ENCODE assay signal across 8 mouse cellular contexts in the genomic region with DNA sequence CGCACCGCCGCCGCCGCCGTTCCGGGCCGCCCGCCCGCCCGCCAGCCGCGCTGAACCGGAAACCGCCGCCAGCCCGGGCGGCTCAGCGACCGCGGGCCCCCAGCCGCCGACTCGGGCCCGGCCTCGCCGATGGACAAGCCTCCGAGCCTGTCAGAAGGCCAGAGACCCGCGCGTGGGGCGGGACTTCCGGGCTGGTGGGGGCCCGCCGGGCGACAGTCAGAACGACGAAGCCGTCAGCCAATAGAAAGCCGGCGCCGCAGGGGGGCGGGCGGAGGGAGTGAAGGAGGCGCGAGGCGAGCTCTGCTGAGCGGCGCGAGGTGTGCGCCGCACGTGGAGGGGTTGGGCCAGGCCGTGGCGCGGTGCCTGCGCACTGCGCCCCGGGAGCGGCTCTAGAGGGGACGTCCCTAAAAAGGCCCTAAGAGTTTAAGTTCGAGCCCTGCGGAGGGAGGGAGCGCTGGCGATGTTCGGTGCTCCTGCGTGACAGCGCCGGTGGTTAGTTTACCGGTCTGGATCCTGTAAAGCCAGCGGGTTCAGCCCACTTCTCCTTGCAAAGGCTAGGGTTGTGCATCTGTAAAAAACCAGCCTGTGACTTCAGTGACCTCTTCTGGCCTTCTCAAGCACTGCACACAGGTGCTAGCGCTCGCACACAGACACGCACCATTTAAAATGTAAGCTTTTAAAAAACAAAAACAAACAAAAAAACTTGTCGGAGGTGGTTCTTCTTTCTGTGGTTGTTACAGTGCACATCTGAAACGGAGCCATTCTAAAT. TPM values are rescaled to one million over a fixed set of nuclear protein-coding genes. Genes with fewer than 3 reads are reported as not detected.
DNase-seq lines count a peak whose midpoint lies in the region; ATAC-seq and TF ChIP-seq lines count a peak whose summit lies in the region.

A gene (minus strand): TSS at position 53 of the 769 bp plus-strand sequence.

- peaks cover 14% of the 10 kb centered on the region for H3K9me3 ChIP-seq in megakaryocyte, embryonic 14.5 days

- peaks cover 6% of the 10 kb centered on the region for H3K36me3 ChIP-seq in megakaryocyte, embryonic 14.5 days (replicated peaks; ENCODE audit: low read length)

- H3K4me3 ChIP-seq in cortical plate, adult 2 months (ENCODE audit: insufficient read depth, low read length) = peak within 1 kb of the TSS; percentile 47
- peak within 1 kb of the TSS; percentile 97 for H3K4me3 ChIP-seq in megakaryocyte, embryonic 14.5 days (replicated peaks)

- H3K4me1 ChIP-seq in cortical plate, adult 2 months (ENCODE audit: control insufficient read depth, insufficient read depth, low read length) = peaks cover 4% of the 10 kb centered on the region; the same call in 1 of the 2 replicates
- peaks cover 55% of the 10 kb centered on the region for H3K4me1 ChIP-seq in megakaryocyte, embryonic 14.5 days

- peak; percentile 43; the same call in 1 of the 2 replicates for TF ChIP-seq CTCF in cortical plate, adult 2 months (IDR thresholded peaks at IDR 0.05; ENCODE audit: extremely low read depth, insufficient read depth, low read length)

- ATAC-seq in activated CD4-positive, CD25-positive, alpha-beta regulatory T cell, adult 4 months = peak; percentile 97

- peak; percentile 97 for DNase-seq in gastrocnemius, adult 8-10 months (ENCODE audit: low spot score in 2 of 2)
- DNase-seq in hindlimb bud, embryonic 11.5 days (ENCODE audit: extremely low spot score, low read depth, low spot score) = peak; percentile 64
- peak; percentile 98 to 99 for DNase-seq in left cerebral cortex, adult 8-10 months (ENCODE audit: low spot score in 2 of 2)
- peak; percentile 99 for DNase-seq in right cerebral cortex, postnatal 10 days (ENCODE audit: low spot score in 2 of 2)
- DNase-seq in urinary bladder, postnatal 25 days (ENCODE audit: low spot score) = peak; percentile 100

- TF ChIP-seq POLR2A in cortical plate, adult 2 months (IDR thresholded peaks at IDR 0.05; ENCODE audit: extremely low read depth, insufficient read depth, low read length) = no peak

- no peak within 1 kb of the TSS for H3K27ac ChIP-seq in cortical plate, adult 2 months (ENCODE audit: insufficient read depth, low read length)

- peaks cover 11% of the 10 kb centered on the region for H3K27me3 ChIP-seq in megakaryocyte, embryonic 14.5 days (replicated peaks)

RNA-seq across cellular contexts. Expression of the gene that starts here (rescaled TPM):
- 1 to 10 TPM; 4.6 to 6.4 TPM for polyA plus RNA-seq in activated CD4-positive, CD25-positive, alpha-beta regulatory T cell, adult 4 months (2017; shearing (Covaris generic))
- 73.1 and 76.0 TPM in 2 replicates for polyA plus RNA-seq in cortical plate, adult 2 months (2012; rRNA removed)
- total RNA-seq in gastrocnemius, adult 8-10 months (2022) = 10 to 100 TPM; 19.5 to 24.2 (median 21.8) TPM
- total RNA-seq in left cerebral cortex, adult 8-10 months (2022) = 10 to 100 TPM; 67.0 to 82.3 (median 70.8) TPM
- 43.2 and 95.7 TPM in 2 replicates for polyA plus RNA-seq in megakaryocyte, embryonic 14.5 days (2012; ENCODE audit: insufficient read depth, low replicate concordance)
